Mouse (Mus musculus) C2C12 (cell line): ENCODE measurements at regions not wholly inside any gene's neighbourhood (a gene's known extent, or its start where the extent isn't known, plus 50 kb on each side); places are given as distances from the start of the nearest gene placed in this dataset.

Source experiments
- CTCF ChIP-seq: IDR thresholded peaks from one replicate; pipeline ENCODE4 v1.5.1; 2011; ENCODE audit not compliant: control insufficient read depth, insufficient read depth, insufficient read length
- USF1 ChIP-seq: IDR thresholded peaks from one replicate; pipeline ENCODE4 v1.6.1; 2011; ENCODE audit warnings: low read depth, mild to moderate bottlenecking, control low read depth, moderate library complexity

- no peak for TF ChIP-seq CTCF
- no peak for TF ChIP-seq USF1
Measured at GRCm38 (mm10) chr16:74517888-74518287, 106.3 kb upstream of the Robo2 start.
